Mouse (Mus musculus): ENCODE measurements around the gene Ciao2a.
A peak's percentile ranks its signal among the peaks of the same experiment; 100 is the strongest.

Ciao2a gene

GRCm38 (mm10) chr9:66126456-66127192 is at the start of gene Ciao2a, which contains the start of gene Snx1:
TSS of gene Ciao2a (plus strand) at chr9:66126611.
TSS of gene Snx1 (minus strand) at chr9:66126587.
- DNase-seq (ENCODE audit: low spot score in 2 of 2) = peak; percentile 63 to 86

GRCm38 (mm10) chr9:66078072-66078471 is 48.3 kb upstream of the Ciao2a start:
- no peak for DNase-seq (ENCODE audit: low spot score in 2 of 2)

- no peak for DNase-seq (ENCODE audit: low spot score in 2 of 2)
Observed at GRCm38 (mm10) chr9:66078493-66078892, 47.9 kb upstream of the Ciao2a start.

GRCm38 (mm10) chr9:66080804-66081459 is 45.5 kb upstream of the Ciao2a start:
- no peak for DNase-seq (ENCODE audit: low spot score in 2 of 2)

- no peak for DNase-seq (ENCODE audit: low spot score in 2 of 2)
Observed at GRCm38 (mm10) chr9:66081999-66082398, 44.4 kb upstream of the Ciao2a start.

- DNase-seq (ENCODE audit: low spot score in 2 of 2) = peak in 1 of 2 experiments; percentile 5
Observed at GRCm38 (mm10) chr9:66084171-66084570, 42.2 kb upstream of the Ciao2a start.

GRCm38 (mm10) chr9:66087062-66087461 is 39.3 kb upstream of the Ciao2a start:
- no peak for DNase-seq (ENCODE audit: low spot score in 2 of 2)

- DNase-seq (ENCODE audit: low spot score in 2 of 2) = peak in 1 of 2 experiments; percentile 47
Observed at GRCm38 (mm10) chr9:66088411-66088810, 38.0 kb upstream of the Ciao2a start.

GRCm38 (mm10) chr9:66090593-66091244 is 35.7 kb upstream of the Ciao2a start:
- no peak for DNase-seq (ENCODE audit: low spot score in 2 of 2)

GRCm38 (mm10) chr9:66091327-66092231 is 34.8 kb upstream of the Ciao2a start:
- DNase-seq (ENCODE audit: low spot score in 2 of 2) = no peak

GRCm38 (mm10) chr9:66092664-66093063 is 33.7 kb upstream of the Ciao2a start:
- no peak for DNase-seq (ENCODE audit: low spot score in 2 of 2)

- no peak for DNase-seq (ENCODE audit: low spot score in 2 of 2)
Observed at GRCm38 (mm10) chr9:66101577-66101976, 24.8 kb upstream of the Ciao2a start.

GRCm38 (mm10) chr9:66102668-66103067 is 23.7 kb upstream of the Ciao2a start:
- DNase-seq (ENCODE audit: low spot score in 2 of 2) = no peak

GRCm38 (mm10) chr9:66104601-66105000 is 21.8 kb upstream of the Ciao2a start:
- DNase-seq (ENCODE audit: low spot score in 2 of 2) = no peak

- no peak for DNase-seq (ENCODE audit: low spot score in 2 of 2)
Observed at GRCm38 (mm10) chr9:66105168-66105567, 21.2 kb upstream of the Ciao2a start.

- no peak for DNase-seq (ENCODE audit: low spot score in 2 of 2)
Observed at GRCm38 (mm10) chr9:66109574-66109973, 16.8 kb upstream of the Ciao2a start.

- DNase-seq (ENCODE audit: low spot score in 2 of 2) = no peak
Observed at GRCm38 (mm10) chr9:66110126-66110525, 16.3 kb upstream of the Ciao2a start.

- DNase-seq (ENCODE audit: low spot score in 2 of 2) = no peak
Observed at GRCm38 (mm10) chr9:66110611-66111379, 15.6 kb upstream of the Ciao2a start.

GRCm38 (mm10) chr9:66114341-66114740 is 12.1 kb upstream of the Ciao2a start:
- DNase-seq (ENCODE audit: low spot score in 2 of 2) = no peak

- no peak for DNase-seq (ENCODE audit: low spot score in 2 of 2)
Observed at GRCm38 (mm10) chr9:66116890-66117289, 9.5 kb upstream of the Ciao2a start.

- DNase-seq (ENCODE audit: low spot score in 2 of 2) = no peak
Observed at GRCm38 (mm10) chr9:66119498-66119897, 6.9 kb upstream of the Ciao2a start.

All from cerebellum, postnatal 4 days (tissue).